Mouse (Mus musculus): Measurements from ENCODE around the gene Il22ra1.

- TF ChIP-seq CTCF (IDR thresholded peaks at IDR 0.05; ENCODE audit: control insufficient read depth, insufficient read depth, insufficient read length): no peak
- no peak for TF ChIP-seq CEBPB (IDR thresholded peaks at IDR 0.05; ENCODE audit: low read depth)
- TF ChIP-seq MAX (IDR thresholded peaks at IDR 0.05): no peak
- no peak for TF ChIP-seq MYOD1 (IDR thresholded peaks at IDR 0.05; ENCODE audit: control insufficient read depth, insufficient read length, low read depth)
These were observed 39.0 kb downstream of the Il22ra1 start for GRCm38 (mm10) chr4:135766976-135767375.

Measured in C2C12 (cell line).